Mouse (Mus musculus): Measurements from ENCODE around the gene Hhip. TPM values are rescaled to one million over a fixed set of nuclear protein-coding genes. Genes with fewer than 3 reads are reported as not detected.
"Not testable (repeated sequence)": the region's sequence is repeated elsewhere in the genome, so short reads cannot be mapped to it uniquely, and the experiment has no call there.

Gene Hhip
- total RNA-seq, 2 experiments from 2014 or later, result 3.7 to 4.2 TPM

GRCm38 (mm10) chr8:79995075-79995474, 62.7 kb downstream of the Hhip start:
- DNase-seq (ENCODE audit: low spot score in 2 of 2), result no peak

GRCm38 (mm10) chr8:79993507-79993906, 64.3 kb downstream of the Hhip start:
- DNase-seq (ENCODE audit: low spot score in 2 of 2), result no peak

DNA sequence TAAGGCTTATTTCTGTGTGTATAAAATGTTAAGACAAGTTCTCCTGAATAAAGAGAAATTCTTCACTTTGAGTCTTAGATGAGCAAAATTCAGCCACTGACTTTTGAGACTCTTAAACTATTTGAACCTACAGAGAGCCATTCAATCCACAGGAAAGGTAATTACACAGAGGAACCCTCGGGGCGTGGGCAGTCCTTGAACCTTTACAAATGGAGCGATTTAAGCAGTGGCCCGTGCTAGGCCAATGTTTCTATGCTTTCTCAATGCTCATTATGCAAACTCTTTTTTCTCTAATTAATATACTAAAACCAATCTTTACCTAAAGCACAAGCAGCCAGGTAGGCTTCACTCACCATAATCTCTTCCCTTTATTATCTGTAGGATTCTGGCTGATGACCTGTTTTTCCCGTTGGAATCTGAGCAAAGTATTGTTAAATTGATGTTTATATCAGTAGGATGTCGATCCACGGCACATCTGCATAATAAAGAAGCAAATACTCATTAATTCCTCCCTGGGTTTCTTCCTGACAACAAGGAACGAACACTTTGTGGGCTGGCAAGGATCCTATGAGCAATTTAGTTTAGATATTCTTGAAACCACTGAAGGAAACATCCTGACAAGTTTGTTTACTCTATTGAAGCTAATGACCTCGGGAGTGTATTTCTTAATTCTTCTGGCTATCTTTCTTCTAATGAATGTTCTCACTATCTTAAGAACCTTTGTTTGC, 65.5 kb downstream of the Hhip start:
- no peak for DNase-seq (ENCODE audit: low spot score in 2 of 2)

DNA sequence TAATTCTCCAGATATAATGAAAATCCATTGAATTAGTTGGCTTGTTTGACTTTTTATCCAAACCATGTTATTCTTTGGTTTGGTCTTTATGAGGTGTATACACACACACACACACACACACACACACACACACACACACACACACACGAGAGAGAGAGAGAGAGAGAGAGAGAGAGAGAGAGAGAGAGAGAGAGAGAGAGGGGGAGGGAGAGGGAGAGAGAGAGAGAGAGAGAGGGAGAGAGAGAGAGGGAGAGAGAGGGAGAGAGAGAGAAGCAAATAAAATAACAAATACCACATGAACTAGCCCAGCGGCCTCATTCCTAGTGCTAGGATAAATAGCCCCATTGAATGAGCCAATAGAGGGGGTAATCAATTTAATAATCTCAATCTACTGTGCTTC, 66.4 kb downstream of the Hhip start:
- not testable (repeated sequence) for DNase-seq (ENCODE audit: low spot score in 2 of 2)

GRCm38 (mm10) chr8:79984946-79985345, 72.9 kb downstream of the Hhip start:
- DNase-seq (ENCODE audit: low spot score in 2 of 2), result no peak

- DNase-seq (ENCODE audit: low spot score in 2 of 2), result no peak
These were observed 75.7 kb downstream of the Hhip start for GRCm38 (mm10) chr8:79982144-79982543.

DNA sequence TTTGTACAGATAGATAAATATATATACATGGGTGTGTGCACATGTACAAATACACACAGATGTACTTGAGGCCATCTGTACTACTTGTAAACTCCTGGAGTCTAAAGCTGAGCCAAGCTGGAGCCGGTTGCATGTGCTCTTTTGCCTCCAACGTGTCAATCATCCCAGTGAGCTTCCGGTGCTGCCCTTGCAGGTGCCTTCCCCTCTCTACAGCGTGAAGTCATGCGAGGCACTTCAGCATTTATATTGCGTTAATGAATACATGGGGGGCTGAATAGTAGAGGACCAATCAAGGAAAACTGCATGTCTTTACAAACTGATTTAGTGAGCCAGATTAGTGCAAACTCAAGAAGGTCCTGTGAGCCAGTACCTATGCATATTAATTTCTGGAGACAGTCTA, 91.6 kb downstream of the Hhip start:
- no peak for DNase-seq (ENCODE audit: low spot score in 2 of 2)

DNA sequence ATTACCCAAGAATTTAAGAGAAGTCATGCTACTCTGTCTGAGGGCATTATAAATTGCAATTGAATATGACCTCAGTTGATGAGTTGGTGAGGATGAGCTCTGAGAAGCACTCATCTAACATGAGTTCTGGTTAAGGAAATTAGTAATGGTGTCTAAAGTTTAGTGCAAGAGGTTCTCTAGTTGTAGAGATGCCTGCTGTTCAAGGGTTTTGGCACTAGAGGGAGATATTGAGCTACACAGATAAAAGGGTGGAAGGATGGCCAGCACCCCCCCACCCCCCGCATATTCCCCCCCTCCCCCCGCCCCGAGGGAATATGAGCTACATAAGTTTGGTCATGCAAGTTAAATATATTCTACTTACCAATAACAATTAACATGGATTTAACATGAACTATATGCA, 104.9 kb downstream of the Hhip start:
- DNase-seq (ENCODE audit: low spot score in 2 of 2), result no peak

DNA sequence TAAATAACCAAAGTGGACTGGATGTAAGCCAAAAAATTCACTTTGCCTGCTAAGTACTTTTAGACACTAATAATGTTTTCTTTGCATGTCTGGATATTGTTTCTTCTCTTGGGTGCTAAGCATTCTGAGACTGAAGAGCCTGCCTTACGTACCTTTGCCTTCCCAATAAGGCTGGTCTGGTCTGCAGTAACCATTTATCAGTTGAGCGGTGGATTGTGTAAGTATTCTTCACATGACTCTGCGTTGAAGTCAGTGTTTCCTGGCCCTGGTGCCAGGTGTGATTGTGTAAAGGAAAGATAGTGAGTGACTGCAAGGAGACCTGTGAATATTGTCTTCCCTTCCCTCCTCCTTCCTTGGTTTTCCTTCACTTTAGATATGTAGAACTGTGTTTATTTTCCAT, 107.4 kb downstream of the Hhip start:
- no peak for DNase-seq (ENCODE audit: low spot score in 2 of 2)

- no peak for DNase-seq (ENCODE audit: low spot score in 2 of 2)
These were observed 112.2 kb downstream of the Hhip start for GRCm38 (mm10) chr8:79945501-79946076.

- no peak for DNase-seq (ENCODE audit: low spot score in 2 of 2)
These were observed 116.7 kb downstream of the Hhip start for GRCm38 (mm10) chr8:79941070-79941469.

- no peak for DNase-seq (ENCODE audit: low spot score in 2 of 2)
These were observed 120.9 kb downstream of the Hhip start for GRCm38 (mm10) chr8:79936856-79937445.

GRCm38 (mm10) chr8:79935793-79936192, 122.0 kb downstream of the Hhip start:
- no peak for DNase-seq (ENCODE audit: low spot score in 2 of 2)

GRCm38 (mm10) chr8:79929202-79929601, 128.6 kb downstream of the Hhip start:
- no peak for DNase-seq (ENCODE audit: low spot score in 2 of 2)

DNA sequence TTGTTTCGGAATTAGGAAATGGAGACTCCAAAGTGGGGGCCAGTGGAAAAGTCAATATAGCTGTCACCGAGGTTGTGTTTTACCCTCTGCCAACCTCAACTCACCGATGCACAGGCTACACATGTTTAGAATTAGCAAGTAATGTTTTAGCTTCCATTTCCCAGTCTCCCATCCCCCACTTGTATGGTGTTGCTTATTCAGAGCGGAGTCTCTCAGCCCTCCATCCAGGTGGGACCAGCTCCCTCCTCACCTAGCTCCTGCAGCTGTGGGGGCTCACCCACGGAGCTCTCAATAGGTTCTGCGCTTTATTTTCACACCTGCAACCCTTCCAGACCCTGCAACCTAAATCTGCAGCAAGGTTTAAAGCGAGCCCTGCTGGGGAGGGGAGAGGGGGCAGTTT, 140.6 kb downstream of the Hhip start:
- DNase-seq (ENCODE audit: low spot score in 2 of 2), result no peak

Data from gastrocnemius, postnatal 4 days (tissue).